Mouse (Mus musculus) embryo, embryonic 10.5 days (tissue): ENCODE data around the gene Tpbgl.

Source experiments
- DNase-seq: peaks from one replicate; pipeline ENCODE4 v3.0.0-alpha.2; 2015; ENCODE audit warnings: low spot score

Tpbgl gene

DNA sequence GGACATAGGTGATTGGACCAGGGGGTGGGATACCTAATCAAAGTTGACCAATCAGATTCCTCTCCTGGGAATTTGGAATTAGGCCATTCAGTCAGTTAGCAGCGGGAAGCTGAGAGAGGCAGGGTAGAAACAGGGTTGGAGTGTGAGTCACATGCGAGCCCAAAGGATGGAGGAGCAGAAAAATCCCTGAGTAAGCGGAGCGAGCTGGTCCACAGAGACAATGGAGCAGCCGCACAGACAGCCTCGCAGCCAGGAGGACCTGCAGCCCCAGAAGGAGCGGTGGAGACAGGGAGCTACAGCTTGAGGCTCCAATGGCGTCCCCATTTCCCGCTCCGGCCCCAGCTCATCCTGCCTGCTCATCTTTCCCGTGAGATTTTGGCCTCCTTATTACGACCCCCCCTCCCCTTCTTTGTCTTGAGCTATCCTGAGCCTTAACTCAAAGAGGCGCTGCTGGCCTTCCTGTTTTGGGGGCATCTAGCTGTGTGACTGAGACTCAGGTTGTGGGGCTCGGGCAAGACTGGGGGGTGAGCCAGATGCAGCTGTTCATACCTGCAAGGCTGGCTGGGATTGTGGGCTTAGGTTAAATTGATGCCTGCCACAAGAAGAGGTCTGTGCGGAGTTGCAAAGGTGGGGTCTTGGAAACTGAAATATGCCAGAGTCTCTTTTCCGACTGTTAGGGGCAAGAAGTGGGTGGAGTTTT lies 47.3 kb downstream of the Tpbgl start:
- peak; percentile 44 for DNase-seq

- no peak for DNase-seq
Observed at GRCm38 (mm10) chr7:99578246-99578645, 48.7 kb downstream of the Tpbgl start.
